In the genomic region with DNA sequence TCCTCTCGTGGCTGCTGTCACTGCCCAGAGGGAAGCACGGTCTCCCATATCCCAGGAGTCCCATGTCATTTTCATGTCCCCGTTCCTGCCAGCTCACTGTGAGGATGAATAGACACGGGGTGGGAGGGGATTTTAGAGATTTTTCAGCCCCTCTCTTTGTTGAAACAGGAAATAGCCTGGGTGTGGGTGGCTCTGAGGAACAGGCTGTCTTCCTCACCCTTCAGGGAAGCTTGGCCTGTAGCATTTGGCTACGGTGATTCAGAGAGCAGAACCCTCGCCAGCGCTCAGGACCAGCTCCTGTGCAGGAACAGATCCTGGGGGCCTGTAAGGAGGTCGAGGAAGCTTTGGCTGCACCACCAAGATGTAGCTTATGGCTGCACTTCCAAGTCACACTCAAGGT, we compare ENCODE assay signal across 27 mouse cellular contexts. TPM values are rescaled to one million over a fixed set of nuclear protein-coding genes. Genes with fewer than 3 reads are reported as not detected.
DNase-seq lines count a peak whose midpoint lies in the region; ATAC-seq lines count a peak whose summit lies in the region.
"Had no signal": no experiment of that assay in that cellular context is flagged by ENCODE, and none has a peak within 500 bp of the region (broad histone marks: within the 10 kb centered on the region; RNA-seq: fewer than 3 reads in every experiment).

No protein-coding gene starts in this region.

- peak; percentile 53 for ATAC-seq in frontal cortex, adult (ENCODE audit: low TSS enrichment)
- ATAC-seq: activated CD4-positive, CD25-positive, alpha-beta regulatory T cell, adult 4 months; forebrain, embryonic 13.5 days; intestine, postnatal 0 days; midbrain, embryonic 16.5 days had no signal

- DNase-seq in cerebellum, adult 11-12 months: peak; percentile 59
- no peak for DNase-seq in cerebellum, adult 8-10 months
- no peak for DNase-seq in frontal cortex, postnatal 25 days (ENCODE audit: low spot score in 2 of 2)
- DNase-seq in left cerebral cortex, adult 18-20 months (ENCODE audit: low spot score in 2 of 2): peak; percentile 59 to 60
- no peak for DNase-seq in left cerebral cortex, adult 8-10 months (ENCODE audit: low spot score in 2 of 2)
- peak; percentile 59 to 60 for DNase-seq in right cerebral cortex, adult 2 months (ENCODE audit: low spot score in 2 of 2)
- DNase-seq in right cerebral cortex, postnatal 14 days: no peak
- DNase-seq: adrenal gland, adult 2 months; adrenal gland, postnatal 36 days; gastrocnemius, postnatal 25 days; heart, postnatal 36 days; kidney, adult 9 months; kidney, postnatal 10 days; liver; lung, adult 2 months; spleen, adult 18-20 months; thymus, adult 18-20 months; thymus, postnatal 25 days had no signal

RNA-seq across cellular contexts. Expression of gene Apba2, which starts 45.3 kb away (rescaled TPM):
- 100 to 1,000 TPM; 228 to 245 TPM for total RNA-seq in left cerebral cortex, adult 18-20 months (2021)
- total RNA-seq in left cerebral cortex, adult 8-10 months (2022): 100 to 1,000 TPM; 215 to 224 (median 220) TPM
- total RNA-seq: CH12.LX; gastrocnemius, adult 18-20 months; megakaryocyte, adult 5-6 weeks; neutrophil, adult 5-6 weeks had no signal

Comparison
In these comparisons a context has a peak if more than half of its experiments do, and no peak if none do; other contexts are left out.
1. DNase-seq: peak in cerebellum, adult 11-12 months (single experiment), left cerebral cortex, adult 18-20 months (2 of 2) and right cerebral cortex, adult 2 months (2 of 2); none in cerebellum, adult 8-10 months (single experiment), frontal cortex, postnatal 25 days (0 of 2), left cerebral cortex, adult 8-10 months (0 of 2) and right cerebral cortex, postnatal 14 days (single experiment).